Mouse (Mus musculus) frontal cortex, adult 2 months (tissue): ENCODE results near the gene Prmt9. TPM values are rescaled to one million over a fixed set of nuclear protein-coding genes. Genes with fewer than 3 reads are reported as not detected.

Source experiments
- polyA plus RNA-seq: library from polyadenylated mRNA; depleted of rRNA; stranded (reverse); fragments of >200 nt; gene quantifications from 2 replicates; pipeline ENCODE4 v1.2.3, GENCODE M21; 2012; rRNA removed

Prmt9 gene
- polyA plus RNA-seq, 1 experiment, result 19.3 TPM

Other genes with a start within 250 kb of the Prmt9 start
- 17.4 and 19.2 TPM in 2 replicates for gene Arhgap10, start 31.4 kb upstream of the Prmt9 start, polyA plus RNA-seq
- gene Tmem184c, start 61.3 kb downstream of the Prmt9 start, polyA plus RNA-seq, result 59.1 and 61.4 TPM in 2 replicates
- 5.2 and 5.9 TPM in 2 replicates for gene Ednra, start 175.1 kb downstream of the Prmt9 start, polyA plus RNA-seq